Mouse (Mus musculus) embryonic facial prominence, embryonic 14.5 days (tissue): Measurements from ENCODE around the gene Ephx1. TPM values are rescaled to one million over a fixed set of nuclear protein-coding genes. Genes with fewer than 3 reads are reported as not detected.
"Not testable (repeated sequence)": the region's sequence is repeated elsewhere in the genome, so short reads cannot be mapped to it uniquely, and the experiment has no call there.

Experiments used
- ATAC-seq: fragments of 200-750 bp; cut with Nextera tagmentation; 2 replicates; pipeline ENCODE4 v1.8.0; 2017; ENCODE audit warnings: low read depth, moderate number of reproducible peaks, moderate TSS enrichment
- DNase-seq: peaks from one replicate; pipeline ENCODE4 v3.0.0-alpha.2; 2015; ENCODE audit warnings: low spot score
- H3K27ac ChIP-seq: fragments of 300-500 bp; sonication (generic); replicated peaks from 2 replicates; pipeline ENCODE4 v1.5.1; 2014; ENCODE audit warnings: low read depth, mild to moderate bottlenecking, low read length, moderate library complexity
- H3K27me3 ChIP-seq: fragments of 300-500 bp; sonication (generic); replicated peaks from 2 replicates; pipeline ENCODE4 v1.6.1; 2014; ENCODE audit warnings: low read length; ENCODE audit not compliant: control insufficient read depth, insufficient read depth
- H3K36me3 ChIP-seq: fragments of 300-500 bp; sonication (generic); 2 replicates; pipeline ENCODE4 v1.6.1; 2014; ENCODE audit warnings: low read length, mixed read lengths; ENCODE audit not compliant: control insufficient read depth, insufficient read depth
- H3K4me1 ChIP-seq: fragments of 300-500 bp; sonication (generic); 2 replicates; pipeline ENCODE4 v1.6.1; 2014; ENCODE audit warnings: antibody characterized with exemption, low read length; ENCODE audit not compliant: control insufficient read depth, insufficient read depth
- H3K4me2 ChIP-seq: fragments of 300-500 bp; sonication (generic); 2 replicates; pipeline ENCODE4 v1.6.1; 2014; ENCODE audit warnings: low read depth, mild to moderate bottlenecking, low read length, moderate library complexity, mixed read lengths
- H3K4me3 ChIP-seq: fragments of 300-500 bp; sonication (generic); 2 replicates; pipeline ENCODE4 v1.5.1; 2014; ENCODE audit warnings: low read depth, mild to moderate bottlenecking, low read length
- H3K9ac ChIP-seq: fragments of 300-500 bp; sonication (generic); 2 replicates; pipeline ENCODE4 v1.6.1; 2014; ENCODE audit warnings: low read depth, mild to moderate bottlenecking, low read length, moderate library complexity, mixed read lengths
- H3K9me3 ChIP-seq: fragments of 300-500 bp; sonication (generic); 2 replicates; pipeline ENCODE4 v1.6.1; 2016; ENCODE audit warnings: low read length; ENCODE audit not compliant: control insufficient read depth
- WGBS: fragments of 180-500 bp; shearing (Covaris S2); extraction: QIAGEN DNeasy Blood & Tissue Kit; methylation state at CpG from one replicate; pipeline ENCODE4 v1.1.7; 2014; 5-methylcytosine and 5-hydroxymethylcytosine counted together
- polyA plus RNA-seq: library from polyadenylated mRNA; unstranded; fragments of >200 nt; fragmentation: Nextera tagmentation; extraction: Ambion mirVana; gene quantifications from 2 replicates; pipeline ENCODE4 v1.2.1, GENCODE M21; 2014

Ephx1 gene
- polyA plus RNA-seq, 1 experiment from 2014 or later = 15.4 TPM

DNA sequence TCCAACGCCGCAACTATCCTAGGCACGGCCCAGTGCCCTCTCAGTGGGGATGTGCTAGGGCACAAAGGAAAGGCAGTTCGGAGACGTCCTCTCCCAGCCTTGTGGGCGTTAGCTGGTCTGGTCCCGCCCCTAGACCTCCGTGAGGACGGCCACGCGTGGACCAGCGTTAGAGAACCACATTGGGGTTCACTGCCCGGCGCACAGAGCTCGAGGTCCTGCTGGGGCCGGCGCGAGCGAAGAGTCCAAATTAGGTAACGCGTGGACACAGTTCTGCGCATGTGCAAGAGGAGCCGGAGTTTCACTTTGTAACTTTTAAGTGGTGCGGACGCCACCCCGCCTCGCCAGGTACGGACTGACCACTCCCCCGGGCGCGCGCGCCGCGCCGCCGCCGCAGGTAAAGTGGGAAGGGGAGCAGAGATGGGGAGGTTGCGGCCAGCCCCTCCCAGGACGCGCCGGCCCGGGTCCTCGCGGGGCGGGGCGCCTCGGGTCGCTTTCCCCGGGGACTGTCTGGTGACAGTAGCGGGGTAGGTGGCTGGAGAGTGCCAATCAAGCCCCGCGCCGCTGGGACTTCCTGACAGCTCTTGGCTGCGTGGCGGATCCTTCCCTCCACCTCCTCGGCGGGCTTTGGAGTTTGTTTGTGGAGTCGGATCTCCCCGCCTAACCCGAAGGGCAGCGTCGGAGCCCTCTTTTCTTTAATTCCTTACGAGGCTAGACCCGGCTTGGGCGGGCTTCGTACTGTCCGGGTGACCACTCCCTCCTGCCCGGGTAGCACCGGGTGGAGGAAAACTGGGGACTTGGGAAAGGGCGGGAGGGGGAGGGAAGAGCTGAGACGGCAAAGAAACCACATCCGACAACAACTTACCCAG lies 78.3 kb downstream of the Ephx1 start, which contains the start of gene Tmem63a:
TSS of gene Tmem63a (plus strand) at position 179 of the 866 bp plus-strand sequence.
- WGBS = under 1% methylated on average over 55 of the region's 73 CpGs
- peaks cover 28% of the 10 kb centered on the region for H3K4me1 ChIP-seq
- peaks cover 4% of the 10 kb centered on the region for H3K27me3 ChIP-seq
- peak within 1 kb of the TSS; percentile 79 for H3K27ac ChIP-seq
- H3K9ac ChIP-seq = peak within 1 kb of the TSS; percentile 84
- peak within 1 kb of the TSS; percentile 93 for H3K4me2 ChIP-seq
- H3K36me3 ChIP-seq = peaks cover 8% of the 10 kb centered on the region; the same call in 1 of the 2 replicates
- H3K4me3 ChIP-seq = peak within 1 kb of the TSS; percentile 87
- DNase-seq (peak; percentile 82), ATAC-seq (peak; percentile 34)
- H3K9me3 ChIP-seq = no peaks in the 10 kb centered on the region

DNA sequence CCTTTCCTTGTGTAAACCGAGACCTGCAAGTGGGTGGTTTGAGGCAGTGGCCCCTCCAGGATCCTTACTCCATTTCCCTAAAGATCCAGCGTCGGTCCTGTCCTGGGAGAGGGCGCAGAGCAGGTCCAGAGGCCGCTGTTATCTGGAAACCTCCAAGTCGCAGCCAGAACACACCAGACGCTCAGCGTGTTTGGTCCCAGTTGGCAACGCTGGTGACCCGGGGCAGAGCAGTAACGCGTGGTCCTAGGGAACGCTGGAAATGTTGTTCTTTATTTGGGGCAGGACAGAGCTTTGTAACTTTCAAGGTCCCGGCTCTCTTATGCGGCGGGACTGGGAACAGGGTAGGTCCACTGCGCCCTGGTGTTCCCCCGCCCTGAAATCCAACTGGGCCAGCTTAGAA lies 79.0 kb downstream of the Ephx1 start:
- H3K4me3 ChIP-seq = peak overlapping the region; percentile 87
- no peak for DNase-seq
- H3K27ac ChIP-seq = peak overlapping the region; percentile 79
- 4% methylated on average over 18 of the region's 18 CpGs for WGBS
- ATAC-seq = no peak
- H3K9ac ChIP-seq = peak overlapping the region; percentile 84
- H3K4me2 ChIP-seq = peak overlapping the region; percentile 93
- H3K9me3 ChIP-seq = no peaks in the 10 kb centered on the region
- H3K36me3 ChIP-seq = peaks cover 4% of the 10 kb centered on the region; the same call in 1 of the 2 replicates
- peaks cover 28% of the 10 kb centered on the region for H3K4me1 ChIP-seq
- peaks cover 8% of the 10 kb centered on the region for H3K27me3 ChIP-seq

DNA sequence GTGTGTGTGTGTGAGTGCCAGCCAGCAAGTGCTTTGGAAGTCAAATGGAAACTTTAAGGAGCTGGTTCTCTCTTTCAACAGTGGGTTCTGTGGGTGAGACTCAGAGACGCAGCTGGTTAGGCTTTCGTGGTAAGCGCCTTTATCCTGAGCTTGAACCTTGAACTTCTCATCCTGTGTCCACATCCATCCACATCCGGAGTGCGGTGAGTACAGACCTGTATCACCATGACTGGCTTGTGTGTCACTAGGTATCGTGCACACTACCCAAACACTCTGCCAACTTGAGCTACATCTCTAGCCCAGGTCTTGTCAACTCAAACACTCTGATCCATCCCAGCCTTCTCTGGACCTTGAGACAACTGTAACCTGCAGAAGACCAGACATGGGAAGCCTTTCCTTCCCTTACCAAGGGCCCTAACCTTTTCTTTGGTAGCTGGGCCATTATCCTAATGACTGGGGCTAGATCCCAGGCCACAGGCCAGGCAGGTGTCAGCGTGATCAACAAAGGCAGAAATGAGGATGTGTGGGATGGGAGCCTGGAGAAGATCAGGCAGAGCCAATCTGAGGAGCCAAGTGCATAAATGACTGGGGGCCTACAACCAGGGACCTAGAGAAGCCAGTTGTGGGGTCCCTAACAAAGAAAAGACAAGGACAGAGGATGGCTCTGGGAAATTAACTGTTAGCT lies 79.8 kb downstream of the Ephx1 start:
- Histone ChIP-seq H3K27ac (no peak overlapping the region), H3K27me3 (peaks cover 13% of the 10 kb centered on the region), H3K4me2 (peak overlapping the region; percentile 93), H3K9me3 (no peaks in the 10 kb centered on the region), H3K4me1 (peaks cover 22% of the 10 kb centered on the region), H3K9ac (peak overlapping the region; percentile 84; the same call in 1 of the 2 replicates), H3K4me3 (no peak overlapping the region), H3K36me3 (no peaks in the 10 kb centered on the region)
- WGBS = 86% methylated on average over 7 of the region's 7 CpGs
- DNase-seq = no peak
- no peak for ATAC-seq

DNA sequence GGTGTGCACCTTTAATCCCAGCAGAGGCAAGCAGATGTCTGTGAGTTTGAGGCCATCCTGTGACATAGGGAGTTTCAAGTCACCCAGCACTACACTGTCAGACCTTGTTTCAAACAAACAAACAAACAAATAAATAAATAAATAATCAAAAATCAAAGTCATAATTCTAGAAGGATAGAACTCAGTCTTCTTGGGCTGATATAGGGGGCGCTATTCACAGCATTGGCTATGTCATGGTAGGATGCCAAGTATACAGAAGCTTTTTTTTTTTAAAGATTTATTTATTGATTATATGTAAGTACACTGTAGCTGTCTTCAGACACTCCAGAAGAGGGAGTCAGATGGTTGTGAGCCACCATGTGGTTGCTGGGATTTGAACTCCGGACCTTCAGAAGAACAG lies 81.9 kb downstream of the Ephx1 start:
- Histone ChIP-seq H3K4me1 (peaks cover 11% of the 10 kb centered on the region), H3K27me3 (peaks cover 34% of the 10 kb centered on the region)
- not testable (repeated sequence) for DNase-seq, H3K9me3 ChIP-seq, H3K4me2 ChIP-seq, H3K27ac ChIP-seq, ATAC-seq, H3K9ac ChIP-seq, H3K36me3 ChIP-seq, H3K4me3 ChIP-seq
- WGBS = 78% methylated on average over 2 of the region's 2 CpGs

DNA sequence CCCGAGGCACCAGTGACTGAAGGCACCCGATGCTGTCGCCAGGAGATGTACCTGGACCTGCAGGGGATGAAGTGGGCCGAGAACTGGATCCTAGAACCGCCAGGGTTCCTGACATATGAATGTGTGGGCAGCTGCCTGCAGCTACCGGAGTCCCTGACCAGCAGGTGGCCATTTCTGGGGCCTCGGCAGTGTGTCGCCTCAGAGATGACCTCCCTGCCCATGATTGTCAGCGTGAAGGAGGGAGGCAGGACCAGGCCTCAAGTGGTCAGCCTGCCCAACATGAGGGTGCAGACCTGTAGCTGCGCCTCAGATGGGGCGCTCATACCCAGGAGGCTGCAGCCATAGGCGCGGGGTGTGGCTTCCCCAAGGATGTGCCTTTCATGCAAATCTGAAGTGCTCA lies 83.1 kb downstream of the Ephx1 start:
- not testable (repeated sequence) for H3K36me3 ChIP-seq, H3K4me1 ChIP-seq, H3K4me2 ChIP-seq, H3K27ac ChIP-seq, H3K4me3 ChIP-seq, H3K9me3 ChIP-seq, H3K9ac ChIP-seq, DNase-seq, ATAC-seq
- H3K27me3 ChIP-seq = peaks cover 39% of the 10 kb centered on the region
- WGBS = 32% methylated on average over 10 of the region's 13 CpGs

DNA sequence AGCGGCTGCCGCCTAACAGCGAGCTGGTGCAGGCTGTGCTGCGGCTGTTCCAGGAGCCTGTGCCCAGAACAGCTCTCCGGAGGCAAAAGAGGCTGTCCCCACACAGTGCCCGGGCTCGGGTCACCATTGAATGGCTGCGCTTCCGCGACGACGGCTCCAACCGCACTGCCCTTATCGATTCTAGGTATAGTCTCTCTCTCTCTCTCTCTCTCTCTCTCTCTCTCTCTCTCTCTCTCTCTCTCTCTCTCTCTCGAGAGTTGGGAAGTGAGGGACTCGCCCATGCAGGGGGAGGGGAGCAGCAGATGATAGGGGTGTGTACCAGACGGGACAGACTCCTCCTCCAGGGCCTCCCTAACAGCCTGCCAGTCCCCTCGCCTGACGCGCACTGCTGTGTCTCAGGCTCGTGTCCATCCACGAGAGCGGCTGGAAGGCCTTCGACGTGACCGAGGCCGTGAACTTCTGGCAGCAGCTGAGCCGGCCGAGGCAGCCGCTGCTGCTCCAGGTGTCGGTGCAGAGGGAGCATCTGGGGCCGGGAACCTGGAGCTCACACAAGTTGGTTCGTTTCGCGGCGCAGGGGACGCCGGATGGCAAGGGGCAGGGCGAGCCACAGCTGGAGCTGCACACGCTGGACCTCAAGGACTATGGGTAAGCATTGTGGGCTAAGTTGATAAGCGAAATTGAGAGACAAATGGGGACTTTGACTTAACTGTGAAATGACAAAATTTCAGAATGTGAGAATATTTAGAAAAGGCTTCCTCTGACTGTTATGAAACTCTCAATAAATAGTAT lies 83.9 kb downstream of the Ephx1 start:
- Histone ChIP-seq H3K4me2 (peak overlapping the region; percentile 54), H3K9ac (peak overlapping the region; percentile 34; the same call in 1 of the 2 replicates), H3K27me3 (peaks cover 42% of the 10 kb centered on the region), H3K4me3 (peak overlapping the region; percentile 30)
- ATAC-seq (peak; percentile 90), DNase-seq (peak; percentile 75)
- H3K36me3 ChIP-seq, H3K4me1 ChIP-seq, H3K27ac ChIP-seq, H3K9me3 ChIP-seq: not testable (repeated sequence)
- WGBS = 3% methylated on average over 30 of the region's 41 CpGs

DNA sequence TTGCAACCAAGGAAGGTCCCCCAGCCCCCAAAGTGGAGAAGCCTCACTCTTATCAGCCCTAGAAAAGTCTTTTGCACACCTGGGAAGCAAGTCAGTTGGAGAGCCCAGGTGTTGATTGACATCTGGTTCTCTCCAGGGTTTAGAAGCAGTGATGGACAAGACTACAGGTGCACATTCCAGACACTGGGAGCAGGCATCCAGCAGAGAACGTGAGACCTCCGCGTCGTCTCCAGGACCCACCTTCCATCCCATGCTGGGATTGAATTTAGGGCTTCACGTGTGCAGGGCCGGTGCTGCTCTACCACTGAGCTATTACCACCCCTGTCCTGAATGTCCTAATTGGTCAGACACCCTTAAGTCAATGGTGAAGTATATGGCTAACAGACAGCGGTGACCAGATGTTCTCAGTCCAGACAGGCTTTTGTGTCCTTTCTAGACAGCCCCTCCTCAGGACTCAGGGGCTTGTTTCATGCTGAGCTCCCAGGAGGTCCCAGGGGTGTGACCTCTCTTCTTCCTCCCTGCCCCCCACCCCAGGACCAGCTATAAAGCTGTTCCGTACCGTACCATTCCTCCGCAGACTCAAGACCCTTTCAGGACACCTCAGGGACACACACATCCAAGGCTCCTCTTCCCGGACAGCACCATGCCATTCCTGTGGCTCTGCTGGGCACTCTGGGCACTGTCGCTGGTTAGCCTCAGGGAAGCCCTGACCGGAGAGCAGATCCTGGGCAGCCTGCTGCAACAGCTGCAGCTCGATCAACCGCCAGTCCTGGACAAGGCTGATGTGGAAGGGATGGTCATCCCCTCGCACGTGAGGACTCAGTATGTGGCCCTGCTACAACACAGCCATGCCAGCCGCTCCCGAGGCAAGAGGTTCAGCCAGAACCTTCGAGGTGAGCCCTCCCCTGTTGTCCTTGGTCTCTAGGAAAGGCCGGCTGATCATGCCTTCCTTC lies 86.0 kb downstream of the Ephx1 start, which contains the start of gene Lefty1:
TSS of gene Lefty1 (plus strand) at position 556 of the 953 bp plus-strand sequence.
- no peak within 1 kb of the TSS for H3K9ac ChIP-seq
- ATAC-seq (no peak), DNase-seq (no peak)
- no peak within 1 kb of the TSS for H3K4me3 ChIP-seq
- no peak within 1 kb of the TSS for H3K4me2 ChIP-seq
- H3K9me3 ChIP-seq = no peaks in the 10 kb centered on the region
- WGBS = 14% methylated on average over 21 of the region's 21 CpGs
- no peaks in the 10 kb centered on the region for H3K4me1 ChIP-seq
- H3K36me3 ChIP-seq = no peaks in the 10 kb centered on the region
- H3K27ac ChIP-seq = no peak within 1 kb of the TSS
- peaks cover 42% of the 10 kb centered on the region for H3K27me3 ChIP-seq
